Mouse (Mus musculus): ENCODE data around the gene Msto1. TPM values are rescaled to one million over a fixed set of nuclear protein-coding genes. Genes with fewer than 3 reads are reported as not detected.

Msto1 gene
- polyA plus RNA-seq, 1 experiment from 2014 or later: 53.5 TPM

GRCm38 (mm10) chr3:88942316-88942880 lies 28.6 kb upstream of the Msto1 start:
- Histone ChIP-seq H3K27me3 (ENCODE audit: control insufficient read depth, insufficient read depth, low read length) (no peaks in the 10 kb centered on the region), H3K4me2 (ENCODE audit: low read depth, low read length, severe bottlenecking) (no peak overlapping the region), H3K9ac (ENCODE audit: low read length) (no peak overlapping the region), H3K9me3 (ENCODE audit: control insufficient read depth, low read length) (no peaks in the 10 kb centered on the region), H3K4me3 (ENCODE audit: low read depth, low read length) (no peak overlapping the region), H3K4me1 (replicated peaks; ENCODE audit: control insufficient read depth, insufficient read depth, low read length) (no peaks in the 10 kb centered on the region), H3K27ac (ENCODE audit: low read depth, low read length) (no peak overlapping the region), H3K36me3 (ENCODE audit: control insufficient read depth, insufficient read depth, low read length) (peaks cover 9% of the 10 kb centered on the region; the same call in 1 of the 2 replicates)
- WGBS: 93% methylated on average over 10 of the region's 10 CpGs
- DNase-seq (ENCODE audit: low spot score): no peak
- ATAC-seq (replicated peaks; ENCODE audit: low FRiP score): no peak

- H3K27me3 ChIP-seq (ENCODE audit: control insufficient read depth, insufficient read depth, low read length): no peaks in the 10 kb centered on the region
- H3K4me2 ChIP-seq (ENCODE audit: low read depth, low read length, severe bottlenecking): no peak overlapping the region
- DNase-seq (ENCODE audit: low spot score) (no peak), ATAC-seq (replicated peaks; ENCODE audit: low FRiP score) (no peak)
- H3K4me3 ChIP-seq (ENCODE audit: low read depth, low read length): no peak overlapping the region
- 82% methylated on average over 3 of the region's 3 CpGs for WGBS
- no peaks in the 10 kb centered on the region for H3K4me1 ChIP-seq (replicated peaks; ENCODE audit: control insufficient read depth, insufficient read depth, low read length)
- no peak overlapping the region for H3K27ac ChIP-seq (ENCODE audit: low read depth, low read length)
- no peak overlapping the region for H3K9ac ChIP-seq (ENCODE audit: low read length)
- peaks cover 9% of the 10 kb centered on the region; the same call in 1 of the 2 replicates for H3K36me3 ChIP-seq (ENCODE audit: control insufficient read depth, insufficient read depth, low read length)
- H3K9me3 ChIP-seq (ENCODE audit: control insufficient read depth, low read length): no peaks in the 10 kb centered on the region
These were observed 25.9 kb upstream of the Msto1 start for GRCm38 (mm10) chr3:88939749-88940148.

GRCm38 (mm10) chr3:88939071-88939470 lies 25.3 kb upstream of the Msto1 start:
- DNase-seq (ENCODE audit: low spot score): no peak
- Histone ChIP-seq H3K27ac (ENCODE audit: low read depth, low read length) (no peak overlapping the region), H3K36me3 (ENCODE audit: control insufficient read depth, insufficient read depth, low read length) (peaks cover 9% of the 10 kb centered on the region; the same call in 1 of the 2 replicates), H3K9ac (ENCODE audit: low read length) (no peak overlapping the region), H3K27me3 (ENCODE audit: control insufficient read depth, insufficient read depth, low read length) (no peaks in the 10 kb centered on the region), H3K4me2 (ENCODE audit: low read depth, low read length, severe bottlenecking) (no peak overlapping the region), H3K4me1 (replicated peaks; ENCODE audit: control insufficient read depth, insufficient read depth, low read length) (no peaks in the 10 kb centered on the region), H3K4me3 (ENCODE audit: low read depth, low read length) (no peak overlapping the region), H3K9me3 (ENCODE audit: control insufficient read depth, low read length) (no peaks in the 10 kb centered on the region)
- ATAC-seq (replicated peaks; ENCODE audit: low FRiP score): no peak
- WGBS: 94% methylated on average over 10 of the region's 10 CpGs

- Histone ChIP-seq H3K36me3 (ENCODE audit: control insufficient read depth, insufficient read depth, low read length) (peaks cover 11% of the 10 kb centered on the region; the same call in 1 of the 2 replicates), H3K9me3 (ENCODE audit: control insufficient read depth, low read length) (no peaks in the 10 kb centered on the region), H3K4me3 (ENCODE audit: low read depth, low read length) (no peak overlapping the region), H3K9ac (ENCODE audit: low read length) (no peak overlapping the region), H3K27me3 (ENCODE audit: control insufficient read depth, insufficient read depth, low read length) (no peaks in the 10 kb centered on the region), H3K27ac (ENCODE audit: low read depth, low read length) (no peak overlapping the region), H3K4me2 (ENCODE audit: low read depth, low read length, severe bottlenecking) (no peak overlapping the region), H3K4me1 (replicated peaks; ENCODE audit: control insufficient read depth, insufficient read depth, low read length) (no peaks in the 10 kb centered on the region)
- WGBS: 89% methylated on average over 3 of the region's 3 CpGs
- ATAC-seq (replicated peaks; ENCODE audit: low FRiP score): no peak
- no peak for DNase-seq (ENCODE audit: low spot score)
These were observed 15.7 kb upstream of the Msto1 start for GRCm38 (mm10) chr3:88929501-88929900.

- Histone ChIP-seq H3K27ac (ENCODE audit: low read depth, low read length) (no peak overlapping the region), H3K4me2 (ENCODE audit: low read depth, low read length, severe bottlenecking) (no peak overlapping the region), H3K9ac (ENCODE audit: low read length) (no peak overlapping the region), H3K4me1 (replicated peaks; ENCODE audit: control insufficient read depth, insufficient read depth, low read length) (no peaks in the 10 kb centered on the region), H3K4me3 (ENCODE audit: low read depth, low read length) (no peak overlapping the region), H3K36me3 (ENCODE audit: control insufficient read depth, insufficient read depth, low read length) (peaks cover 22% of the 10 kb centered on the region), H3K9me3 (ENCODE audit: control insufficient read depth, low read length) (no peaks in the 10 kb centered on the region), H3K27me3 (ENCODE audit: control insufficient read depth, insufficient read depth, low read length) (no peaks in the 10 kb centered on the region)
- no peak for DNase-seq (ENCODE audit: low spot score)
- ATAC-seq (replicated peaks; ENCODE audit: low FRiP score): no peak
- 85% methylated on average over 2 of the region's 2 CpGs for WGBS
These were observed 11.9 kb upstream of the Msto1 start for GRCm38 (mm10) chr3:88925651-88926050.

- H3K4me2 ChIP-seq (ENCODE audit: low read depth, low read length, severe bottlenecking): no peak overlapping the region
- H3K36me3 ChIP-seq (ENCODE audit: control insufficient read depth, insufficient read depth, low read length): peaks cover 22% of the 10 kb centered on the region
These were observed 10.3 kb upstream of the Msto1 start for GRCm38 (mm10) chr3:88923989-88924591.

GRCm38 (mm10) chr3:88921411-88921810 lies 7.6 kb upstream of the Msto1 start:
- ATAC-seq (replicated peaks; ENCODE audit: low FRiP score) (no peak), DNase-seq (ENCODE audit: low spot score) (no peak)
- Histone ChIP-seq H3K4me2 (ENCODE audit: low read depth, low read length, severe bottlenecking) (no peak overlapping the region), H3K36me3 (ENCODE audit: control insufficient read depth, insufficient read depth, low read length) (peaks cover 11% of the 10 kb centered on the region), H3K4me1 (replicated peaks; ENCODE audit: control insufficient read depth, insufficient read depth, low read length) (no peaks in the 10 kb centered on the region), H3K4me3 (ENCODE audit: low read depth, low read length) (no peak overlapping the region), H3K27me3 (ENCODE audit: control insufficient read depth, insufficient read depth, low read length) (no peaks in the 10 kb centered on the region), H3K27ac (ENCODE audit: low read depth, low read length) (no peak overlapping the region), H3K9ac (ENCODE audit: low read length) (no peak overlapping the region), H3K9me3 (ENCODE audit: control insufficient read depth, low read length) (no peaks in the 10 kb centered on the region)
- 97% methylated on average over 9 of the region's 9 CpGs for WGBS

More at GRCm38 (mm10) chr3:88923989-88924591, 10.3 kb upstream of the Msto1 start:
- 91% methylated on average over 8 of the region's 8 CpGs for WGBS
- ATAC-seq (replicated peaks; ENCODE audit: low FRiP score) (no peak), DNase-seq (ENCODE audit: low spot score) (no peak)
- no peak overlapping the region for H3K27ac ChIP-seq (ENCODE audit: low read depth, low read length)
- no peak overlapping the region for H3K9ac ChIP-seq (ENCODE audit: low read length)
- H3K4me3 ChIP-seq (ENCODE audit: low read depth, low read length): no peak overlapping the region
- no peaks in the 10 kb centered on the region for H3K4me1 ChIP-seq (replicated peaks; ENCODE audit: control insufficient read depth, insufficient read depth, low read length)
- no peaks in the 10 kb centered on the region for H3K9me3 ChIP-seq (ENCODE audit: control insufficient read depth, low read length)
- no peaks in the 10 kb centered on the region for H3K27me3 ChIP-seq (ENCODE audit: control insufficient read depth, insufficient read depth, low read length)

GRCm38 (mm10) chr3:88918981-88919380 lies 5.2 kb upstream of the Msto1 start:
- WGBS: 88% methylated on average over 13 of the region's 13 CpGs
- H3K27ac ChIP-seq (ENCODE audit: low read depth, low read length): no peak overlapping the region
- no peak for DNase-seq (ENCODE audit: low spot score)

GRCm38 (mm10) chr3:88914384-88914810 lies 598 bp upstream of the Msto1 start:
- H3K27me3 ChIP-seq (ENCODE audit: control insufficient read depth, insufficient read depth, low read length): no peaks in the 10 kb centered on the region
- peak overlapping the region; percentile 68 for H3K4me3 ChIP-seq (ENCODE audit: low read depth, low read length)
- WGBS: 31% methylated on average over 8 of the region's 8 CpGs
- peak overlapping the region; percentile 88 for H3K4me2 ChIP-seq (ENCODE audit: low read depth, low read length, severe bottlenecking)
- ATAC-seq (replicated peaks; ENCODE audit: low FRiP score): no peak
- H3K9me3 ChIP-seq (ENCODE audit: control insufficient read depth, low read length): no peaks in the 10 kb centered on the region
- peak overlapping the region; percentile 80 for H3K9ac ChIP-seq (ENCODE audit: low read length)
- no peak for DNase-seq (ENCODE audit: low spot score)
- H3K4me1 ChIP-seq (replicated peaks; ENCODE audit: control insufficient read depth, insufficient read depth, low read length): no peaks in the 10 kb centered on the region; the same call in 1 of the 2 replicates
- peak overlapping the region; percentile 48; the same call in 1 of the 2 replicates for H3K27ac ChIP-seq (ENCODE audit: low read depth, low read length)
- H3K36me3 ChIP-seq (ENCODE audit: control insufficient read depth, insufficient read depth, low read length): peaks cover 7% of the 10 kb centered on the region; the same call in 1 of the 2 replicates

More at GRCm38 (mm10) chr3:88918981-88919380, 5.2 kb upstream of the Msto1 start:
- Histone ChIP-seq H3K4me1 (replicated peaks; ENCODE audit: control insufficient read depth, insufficient read depth, low read length) (no peaks in the 10 kb centered on the region; the same call in 1 of the 2 replicates), H3K4me2 (ENCODE audit: low read depth, low read length, severe bottlenecking) (no peak overlapping the region), H3K9ac (ENCODE audit: low read length) (no peak overlapping the region), H3K27me3 (ENCODE audit: control insufficient read depth, insufficient read depth, low read length) (no peaks in the 10 kb centered on the region), H3K36me3 (ENCODE audit: control insufficient read depth, insufficient read depth, low read length) (peaks cover 11% of the 10 kb centered on the region), H3K9me3 (ENCODE audit: control insufficient read depth, low read length) (no peaks in the 10 kb centered on the region), H3K4me3 (ENCODE audit: low read depth, low read length) (no peak overlapping the region)
- no peak for ATAC-seq (replicated peaks; ENCODE audit: low FRiP score)
